Mouse (Mus musculus) heart, postnatal 0 days (tissue): ENCODE results near the gene Nhsl1.

Experiments
- CTCF ChIP-seq: IDR thresholded peaks from 2 replicates; pipeline ENCODE4 v1.5.1; 2016; ENCODE audit warnings: antibody characterized with exemption, control low read depth, low read depth
- EP300 ChIP-seq: IDR thresholded peaks from 2 replicates; pipeline ENCODE4 v1.6.1; 2016; ENCODE audit warnings: antibody characterized with exemption, low read depth

DNA sequence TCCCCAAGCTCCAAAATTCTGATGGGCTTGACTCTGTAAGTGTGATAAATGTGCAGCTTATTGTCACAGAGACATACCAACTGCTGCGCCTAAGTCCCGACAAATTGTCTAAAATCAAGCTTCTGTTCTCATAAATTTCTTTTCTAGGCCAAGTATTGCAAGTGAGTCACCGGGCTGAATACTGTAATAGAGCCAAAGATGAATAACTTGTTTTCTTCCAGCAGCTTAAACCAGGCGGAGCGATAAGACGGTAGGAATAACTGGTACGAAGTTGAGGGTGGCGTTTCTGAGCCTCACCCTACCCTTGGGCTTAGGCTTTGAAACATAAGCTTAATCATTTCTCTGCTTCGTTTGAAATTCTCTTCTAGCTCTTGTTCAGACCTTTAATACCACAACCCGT is 162.1 kb downstream of the Nhsl1 start:
- no peak for TF ChIP-seq CTCF
- TF ChIP-seq EP300, result no peak
